Mouse (Mus musculus) C2C12 (cell line): ENCODE results near the gene Olfml2a. TPM values are rescaled to one million over a fixed set of nuclear protein-coding genes. Genes with fewer than 3 reads are reported as not detected.
"Not testable (repeated sequence)": the region's sequence is repeated elsewhere in the genome, so short reads cannot be mapped to it uniquely, and the experiment has no call there.

ENCODE experiments used
- H3K27me3 ChIP-seq: one replicate; pipeline ENCODE4 v1.6.1; 2011; ENCODE audit not compliant: control insufficient read depth, insufficient read depth, insufficient read length
- H3K36me3 ChIP-seq: one replicate; pipeline ENCODE4 v1.6.1; 2011; ENCODE audit not compliant: control insufficient read depth, insufficient read depth
- H3K4me3 ChIP-seq: one replicate; pipeline ENCODE4 v1.5.1; 2011; ENCODE audit warnings: mild to moderate bottlenecking, control low read depth; ENCODE audit not compliant: poor library complexity, insufficient read depth, severe bottlenecking
- H3K79me2 ChIP-seq: one replicate; pipeline ENCODE4 v1.6.1; 2011; ENCODE audit not compliant: control insufficient read depth, insufficient read depth
- H3K79me3 ChIP-seq: one replicate; pipeline ENCODE4 v1.6.1; 2011; ENCODE audit warnings: low read depth, control low read depth
- H3ac ChIP-seq: one replicate; pipeline ENCODE3; 2011; ENCODE audit warnings: low read depth; ENCODE audit not compliant: control insufficient read depth, insufficient read length
- CEBPB ChIP-seq: IDR thresholded peaks from one replicate; pipeline ENCODE4 v1.6.1; 2011; ENCODE audit warnings: low read depth, mild to moderate bottlenecking, control low read depth, moderate library complexity
- CTCF ChIP-seq: IDR thresholded peaks from one replicate; pipeline ENCODE4 v1.5.1; 2011; ENCODE audit not compliant: control insufficient read depth, insufficient read depth, insufficient read length
- FOSL1 ChIP-seq: IDR thresholded peaks from one replicate; pipeline ENCODE4 v1.8.0; 2011; ENCODE audit warnings: mild to moderate bottlenecking, low read length; ENCODE audit not compliant: poor library complexity, insufficient read depth, severe bottlenecking
- MAX ChIP-seq: IDR thresholded peaks from one replicate; pipeline ENCODE4 v1.6.1; 2011; ENCODE audit warnings: mild to moderate bottlenecking, control low read depth
- MYOD1 ChIP-seq: IDR thresholded peaks from one replicate; pipeline ENCODE4 v1.6.1; 2011; ENCODE audit warnings: low read depth; ENCODE audit not compliant: control insufficient read depth, insufficient read length
- MYOG ChIP-seq: IDR thresholded peaks from one replicate; pipeline ENCODE4 v1.6.1; 2011; ENCODE audit not compliant: control insufficient read depth, insufficient read length; ENCODE audit errors: extremely low read depth
- USF1 ChIP-seq: IDR thresholded peaks from one replicate; pipeline ENCODE4 v1.6.1; 2011; ENCODE audit warnings: low read depth, mild to moderate bottlenecking, control low read depth, moderate library complexity
- polyA plus RNA-seq: library from polyadenylated mRNA; unstranded; fragments of >200 nt; fragmentation: generic; extraction: Trizol; gene quantifications from one replicate; pipeline ENCODE4 v1.2.1, GENCODE M21; 2012; ENCODE audit warnings: missing spikeins

Olfml2a gene
- polyA plus RNA-seq, 1 experiment = not detected

GRCm38 (mm10) chr2:39007865-39008264 lies 76.1 kb downstream of the Olfml2a start:
- no peaks in the 10 kb centered on the region for H3K27me3 ChIP-seq
- H3K36me3 ChIP-seq = peaks cover 25% of the 10 kb centered on the region
- H3K79me2 ChIP-seq = peaks cover 93% of the 10 kb centered on the region
- H3K4me3 ChIP-seq = peak overlapping the region; percentile 91
- H3ac ChIP-seq = peak overlapping the region; percentile 96
- H3K79me3 ChIP-seq = peaks cover 60% of the 10 kb centered on the region
- peak; percentile 67 for TF ChIP-seq MAX
- TF ChIP-seq MYOG = no peak

- Histone ChIP-seq H3K36me3 (peaks cover 25% of the 10 kb centered on the region), H3K27me3 (no peaks in the 10 kb centered on the region), H3K79me3 (peaks cover 54% of the 10 kb centered on the region), H3K4me3 (peak overlapping the region; percentile 91), H3K79me2 (peaks cover 91% of the 10 kb centered on the region), H3ac (peak overlapping the region; percentile 96)
- no peak for TF ChIP-seq FOSL1
- TF ChIP-seq MAX = no peak
- no peak for TF ChIP-seq USF1
- no peak for TF ChIP-seq MYOG
- TF ChIP-seq MYOD1 = no peak
- no peak for TF ChIP-seq CEBPB
- no peak for TF ChIP-seq CTCF
These were observed 76.6 kb downstream of the Olfml2a start for GRCm38 (mm10) chr2:39008350-39008851.

GRCm38 (mm10) chr2:39008954-39009365 lies 77.2 kb downstream of the Olfml2a start:
- TF ChIP-seq MYOG = no peak
- TF ChIP-seq MYOD1 = no peak
- TF ChIP-seq CTCF = no peak
- no peak for TF ChIP-seq MAX
- no peak for TF ChIP-seq CEBPB
- TF ChIP-seq USF1 = no peak
- TF ChIP-seq FOSL1 = no peak

GRCm38 (mm10) chr2:39010144-39010543 lies 78.4 kb downstream of the Olfml2a start:
- not testable (repeated sequence) for H3ac ChIP-seq, H3K4me3 ChIP-seq, H3K27me3 ChIP-seq
- peaks cover 74% of the 10 kb centered on the region for H3K79me2 ChIP-seq
- peaks cover 40% of the 10 kb centered on the region for H3K79me3 ChIP-seq
- peaks cover 32% of the 10 kb centered on the region for H3K36me3 ChIP-seq

More at GRCm38 (mm10) chr2:39008954-39009365, 77.2 kb downstream of the Olfml2a start:
- H3K27me3 ChIP-seq = no peaks in the 10 kb centered on the region
- peaks cover 86% of the 10 kb centered on the region for H3K79me2 ChIP-seq
- peaks cover 49% of the 10 kb centered on the region for H3K79me3 ChIP-seq
- H3K4me3 ChIP-seq = peak overlapping the region; percentile 91
- H3ac ChIP-seq = peak overlapping the region; percentile 96
- H3K36me3 ChIP-seq = peaks cover 24% of the 10 kb centered on the region

- H3K36me3 ChIP-seq = peaks cover 44% of the 10 kb centered on the region
- TF ChIP-seq USF1 (no peak), MAX (no peak), CEBPB (no peak), FOSL1 (no peak), MYOG (no peak), CTCF (no peak), MYOD1 (no peak)
- no peak overlapping the region for H3K4me3 ChIP-seq
- no peak overlapping the region for H3ac ChIP-seq
- peaks cover 63% of the 10 kb centered on the region for H3K79me2 ChIP-seq
- peaks cover 37% of the 10 kb centered on the region for H3K79me3 ChIP-seq
- no peaks in the 10 kb centered on the region for H3K27me3 ChIP-seq
These were observed 79.5 kb downstream of the Olfml2a start for GRCm38 (mm10) chr2:39011264-39011663.

GRCm38 (mm10) chr2:39011971-39012370 lies 80.2 kb downstream of the Olfml2a start:
- H3K36me3 ChIP-seq = peaks cover 50% of the 10 kb centered on the region
- no peaks in the 10 kb centered on the region for H3K27me3 ChIP-seq
- TF ChIP-seq MYOG = no peak
- TF ChIP-seq USF1 = no peak
- TF ChIP-seq MYOD1 = no peak
- TF ChIP-seq MAX = no peak
- no peak for TF ChIP-seq CTCF
- H3ac ChIP-seq = no peak overlapping the region
- no peak overlapping the region for H3K4me3 ChIP-seq
- peaks cover 35% of the 10 kb centered on the region for H3K79me3 ChIP-seq
- H3K79me2 ChIP-seq = peaks cover 56% of the 10 kb centered on the region
